Mouse (Mus musculus) liver, embryonic 16.5 days (tissue): Measurements from ENCODE around the gene Nim1k. TPM values are rescaled to one million over a fixed set of nuclear protein-coding genes. Genes with fewer than 3 reads are reported as not detected.

ENCODE experiments used
- ATAC-seq: fragments of 200-750 bp; cut with Nextera tagmentation; 2 replicates; pipeline ENCODE4 v1.8.0; 2017; ENCODE audit warnings: low read depth, mild to moderate bottlenecking, moderate number of reproducible peaks, moderate library complexity
- H3K27ac ChIP-seq: fragments of 300-500 bp; sonication (generic); 2 replicates; pipeline ENCODE4 v1.5.1; 2014; ENCODE audit warnings: mild to moderate bottlenecking, low read length
- H3K27me3 ChIP-seq: fragments of 300-500 bp; sonication (generic); 2 replicates; pipeline ENCODE4 v1.6.1; 2014; ENCODE audit warnings: low read depth, low read length, mixed read lengths; ENCODE audit not compliant: control insufficient read depth, insufficient read depth
- H3K36me3 ChIP-seq: fragments of 300-500 bp; sonication (generic); 2 replicates; pipeline ENCODE4 v1.6.1; 2014; ENCODE audit warnings: mild to moderate bottlenecking; ENCODE audit not compliant: control insufficient read depth, insufficient read depth
- H3K4me1 ChIP-seq: fragments of 300-500 bp; sonication (generic); 2 replicates; pipeline ENCODE4 v1.6.1; 2014; ENCODE audit warnings: low read depth, low read length, mixed read lengths; ENCODE audit not compliant: control insufficient read depth
- H3K4me2 ChIP-seq: fragments of 300-500 bp; sonication (generic); 2 replicates; pipeline ENCODE4 v1.6.1; 2014; ENCODE audit warnings: low read depth, low read length, mixed read lengths
- H3K4me3 ChIP-seq: fragments of 300-500 bp; sonication (generic); 2 replicates; pipeline ENCODE4 v1.5.1; 2014; ENCODE audit warnings: low read depth, mild to moderate bottlenecking, low read length
- H3K9ac ChIP-seq: fragments of 300-500 bp; sonication (generic); 2 replicates; pipeline ENCODE4 v1.6.1; 2014; ENCODE audit warnings: low read depth, low read length
- H3K9me3 ChIP-seq: fragments of 300-500 bp; sonication (generic); replicated peaks from 2 replicates; pipeline ENCODE4 v1.6.1; 2016; ENCODE audit warnings: low read length; ENCODE audit not compliant: control insufficient read depth
- WGBS: fragments of 180-500 bp; shearing (Covaris S2); extraction: QIAGEN DNeasy Blood & Tissue Kit; methylation state at CpG from one replicate; pipeline ENCODE4 v1.1.7; 2014; ENCODE audit not compliant: insufficient replicate concordance; 5-methylcytosine and 5-hydroxymethylcytosine counted together
- polyA plus RNA-seq: library from polyadenylated mRNA; unstranded; fragments of >200 nt; fragmentation: Nextera tagmentation; extraction: Ambion mirVana; gene quantifications from 2 replicates; pipeline ENCODE4 v1.2.1, GENCODE M21; 2015

Nim1k gene
- polyA plus RNA-seq, result 0.06 and 0.12 TPM in 2 replicates

GRCm38 (mm10) chr13:119755681-119756471 is at the start of gene Nim1k:
TSS of gene Nim1k (minus strand) at chr13:119755882.
- WGBS, result 4% methylated on average over 43 of the region's 43 CpGs
- H3K27ac ChIP-seq, result no peak within 1 kb of the TSS
- H3K4me2 ChIP-seq, result peak within 1 kb of the TSS; percentile 70
- H3K4me3 ChIP-seq, result peak within 1 kb of the TSS; percentile 41
- H3K36me3 ChIP-seq, result no peaks in the 10 kb centered on the region
- peaks cover 4% of the 10 kb centered on the region for H3K4me1 ChIP-seq
- ATAC-seq, result peak; percentile 83
- no peaks in the 10 kb centered on the region for H3K9me3 ChIP-seq
- no peak within 1 kb of the TSS for H3K9ac ChIP-seq
- peaks cover 11% of the 10 kb centered on the region for H3K27me3 ChIP-seq

DNA sequence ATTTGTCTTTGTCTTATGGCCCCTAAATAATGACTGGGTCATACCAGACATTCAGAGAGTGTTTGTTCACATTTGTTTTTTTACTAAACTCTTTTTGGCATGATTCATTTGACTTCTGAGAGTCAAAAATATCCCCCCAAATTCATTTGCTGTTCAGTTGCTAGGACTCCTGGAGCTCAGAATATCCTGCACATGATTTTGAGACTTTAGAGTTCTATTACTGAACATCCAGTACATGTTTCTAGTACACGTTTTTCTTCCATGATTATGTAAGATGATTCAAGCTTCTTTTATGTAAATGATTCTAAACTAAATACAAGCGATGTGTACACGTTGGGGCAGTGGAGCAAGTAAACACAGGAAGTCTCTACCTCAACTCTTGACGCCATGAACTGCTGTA is 42.0 kb upstream of the Nim1k start:
- Histone ChIP-seq H3K9me3 (no peaks in the 10 kb centered on the region), H3K27ac (no peak overlapping the region), H3K4me1 (no peaks in the 10 kb centered on the region), H3K4me3 (no peak overlapping the region), H3K36me3 (no peaks in the 10 kb centered on the region), H3K9ac (no peak overlapping the region), H3K4me2 (no peak overlapping the region), H3K27me3 (no peaks in the 10 kb centered on the region)
- WGBS, result 40% methylated on average over 4 of the region's 4 CpGs
- ATAC-seq, result no peak

GRCm38 (mm10) chr13:119792791-119793404 is 37.2 kb upstream of the Nim1k start:
- Histone ChIP-seq H3K9me3 (no peaks in the 10 kb centered on the region), H3K36me3 (no peaks in the 10 kb centered on the region), H3K4me1 (peaks cover 13% of the 10 kb centered on the region), H3K27me3 (no peaks in the 10 kb centered on the region), H3K9ac (no peak overlapping the region), H3K4me2 (no peak overlapping the region), H3K4me3 (no peak overlapping the region), H3K27ac (no peak overlapping the region)
- no peak for ATAC-seq
- 38% methylated on average over 5 of the region's 5 CpGs for WGBS

DNA sequence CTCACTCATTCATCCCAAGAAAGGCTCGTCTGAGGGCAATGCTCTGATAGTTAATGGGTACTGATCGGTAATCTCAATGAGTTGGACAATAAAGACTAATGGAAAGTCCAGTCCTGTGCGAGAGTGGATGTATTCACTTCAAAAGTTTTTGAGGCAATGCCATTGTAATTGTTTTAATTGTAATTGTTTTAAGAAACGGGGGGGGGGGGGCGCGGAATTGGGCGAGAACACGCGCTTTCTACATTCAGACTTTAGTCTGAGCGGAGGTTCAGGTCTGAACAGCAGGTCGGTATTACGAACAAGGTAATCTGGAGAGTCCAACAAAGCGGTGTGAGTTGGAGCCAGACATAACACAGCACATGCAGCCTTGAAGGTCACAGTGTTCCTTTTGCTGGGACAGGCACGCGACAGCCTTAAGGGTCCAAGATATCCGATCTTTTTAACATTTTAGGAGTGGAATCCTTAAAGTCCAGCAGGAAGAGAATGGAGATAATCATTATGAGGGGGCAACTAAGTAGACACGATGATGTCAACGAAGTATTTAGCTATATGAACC is 36.0 kb upstream of the Nim1k start:
- 3% methylated on average over 18 of the region's 18 CpGs for WGBS
- H3K4me2 ChIP-seq, result peak overlapping the region; percentile 99
- H3K9me3 ChIP-seq, result no peaks in the 10 kb centered on the region
- H3K27me3 ChIP-seq, result no peaks in the 10 kb centered on the region
- H3K36me3 ChIP-seq, result peaks cover 3% of the 10 kb centered on the region; the same call in 1 of the 2 replicates
- H3K27ac ChIP-seq, result peak overlapping the region; percentile 89; the same call in 1 of the 2 replicates
- peak overlapping the region; percentile 92 for H3K9ac ChIP-seq
- peaks cover 13% of the 10 kb centered on the region for H3K4me1 ChIP-seq
- H3K4me3 ChIP-seq, result peak overlapping the region; percentile 92
- no peak for ATAC-seq

GRCm38 (mm10) chr13:119790761-119791579 is 35.3 kb upstream of the Nim1k start, which contains the start of gene Zfp131:
TSS of gene Zfp131 (minus strand) at chr13:119790889.
- H3K9ac ChIP-seq, result peak within 1 kb of the TSS; percentile 92
- H3K27ac ChIP-seq, result peak within 1 kb of the TSS; percentile 89
- peak within 1 kb of the TSS; percentile 92 for H3K4me3 ChIP-seq
- H3K9me3 ChIP-seq, result no peaks in the 10 kb centered on the region
- 1% methylated on average over 68 of the region's 86 CpGs for WGBS
- H3K4me2 ChIP-seq, result peak within 1 kb of the TSS; percentile 99
- peak; percentile 97 for ATAC-seq
- peaks cover 13% of the 10 kb centered on the region for H3K4me1 ChIP-seq
- peaks cover 4% of the 10 kb centered on the region; the same call in 1 of the 2 replicates for H3K36me3 ChIP-seq
- no peaks in the 10 kb centered on the region for H3K27me3 ChIP-seq

- Histone ChIP-seq H3K4me1 (peaks cover 13% of the 10 kb centered on the region), H3K9me3 (no peaks in the 10 kb centered on the region), H3K27me3 (no peaks in the 10 kb centered on the region), H3K27ac (peak overlapping the region; percentile 87), H3K36me3 (peaks cover 4% of the 10 kb centered on the region), H3K4me2 (peak overlapping the region; percentile 83), H3K9ac (peak overlapping the region; percentile 92), H3K4me3 (peak overlapping the region; percentile 92)
- ATAC-seq, result peak; percentile 52
- under 1% methylated on average over 53 of the region's 66 CpGs for WGBS
Measured at GRCm38 (mm10) chr13:119789851-119790717, 34.4 kb upstream of the Nim1k start.

- no peak for ATAC-seq
- peaks cover 27% of the 10 kb centered on the region for H3K36me3 ChIP-seq
- 67% methylated on average over 4 of the region's 4 CpGs for WGBS
- H3K9me3 ChIP-seq, result no peaks in the 10 kb centered on the region
- no peak overlapping the region for H3K4me3 ChIP-seq
- H3K4me2 ChIP-seq, result no peak overlapping the region
- no peak overlapping the region for H3K9ac ChIP-seq
- H3K27me3 ChIP-seq, result no peaks in the 10 kb centered on the region
- no peak overlapping the region for H3K27ac ChIP-seq
- H3K4me1 ChIP-seq, result no peaks in the 10 kb centered on the region
Measured at GRCm38 (mm10) chr13:119783581-119783980, 27.9 kb upstream of the Nim1k start.

- H3K9ac ChIP-seq, result no peak overlapping the region
- H3K36me3 ChIP-seq, result peaks cover 28% of the 10 kb centered on the region
- H3K4me1 ChIP-seq, result no peaks in the 10 kb centered on the region
- H3K27ac ChIP-seq, result no peak overlapping the region
- WGBS, result 85% methylated on average over 6 of the region's 6 CpGs
- H3K27me3 ChIP-seq, result no peaks in the 10 kb centered on the region
- no peaks in the 10 kb centered on the region for H3K9me3 ChIP-seq
- no peak overlapping the region for H3K4me2 ChIP-seq
- ATAC-seq, result no peak
- H3K4me3 ChIP-seq, result no peak overlapping the region
Measured at GRCm38 (mm10) chr13:119768541-119768940, 12.9 kb upstream of the Nim1k start.
